Mouse (Mus musculus) right cerebral cortex, postnatal 10 days (tissue): ENCODE results near the gene Tspan7.

Experiments
- DNase-seq, 2 experiments: peaks; one replicate each; pipeline ENCODE4 v3.0.0; 2021; ENCODE audit warnings: low spot score in 2 of 2

The Tspan7 gene

DNA sequence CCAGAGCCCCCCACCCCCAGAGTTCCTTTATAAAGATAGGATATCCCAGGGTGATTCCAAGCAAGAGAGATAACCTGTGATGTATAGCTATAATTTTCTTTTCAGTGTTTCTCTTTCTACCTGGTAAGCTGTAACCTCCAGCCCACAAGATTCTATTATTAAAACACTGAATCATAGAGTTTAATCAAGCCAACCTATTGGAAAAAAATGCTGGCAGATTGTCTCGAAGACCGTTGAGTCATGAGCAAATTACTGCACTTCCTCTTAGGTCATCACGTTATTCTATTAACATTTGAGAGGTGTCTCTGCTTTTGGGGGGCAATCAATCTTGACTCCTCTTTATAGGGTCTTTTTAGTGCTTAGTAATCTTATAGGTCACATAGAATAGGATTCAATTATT, 61.9 kb downstream of the Tspan7 start:
- no peak for DNase-seq

DNA sequence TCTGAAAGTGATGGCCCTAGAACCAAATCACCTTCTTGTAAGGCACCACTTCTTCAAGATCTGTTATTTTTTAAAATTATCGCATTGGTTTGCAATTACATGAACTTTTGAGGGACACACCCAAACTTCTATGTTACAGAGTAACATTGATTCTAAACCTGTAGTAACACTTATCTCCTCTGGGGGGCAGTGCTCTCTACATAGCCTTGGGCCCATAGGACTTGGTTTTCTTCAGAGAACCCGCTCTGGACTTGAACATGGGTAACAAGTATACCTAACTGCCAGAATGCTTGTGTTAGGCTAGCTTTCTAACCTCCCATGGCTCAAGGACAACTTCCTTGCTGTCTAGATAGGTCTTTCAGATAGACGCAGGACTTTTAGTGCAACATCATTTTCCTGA, 64.8 kb downstream of the Tspan7 start:
- DNase-seq = no peak

DNA sequence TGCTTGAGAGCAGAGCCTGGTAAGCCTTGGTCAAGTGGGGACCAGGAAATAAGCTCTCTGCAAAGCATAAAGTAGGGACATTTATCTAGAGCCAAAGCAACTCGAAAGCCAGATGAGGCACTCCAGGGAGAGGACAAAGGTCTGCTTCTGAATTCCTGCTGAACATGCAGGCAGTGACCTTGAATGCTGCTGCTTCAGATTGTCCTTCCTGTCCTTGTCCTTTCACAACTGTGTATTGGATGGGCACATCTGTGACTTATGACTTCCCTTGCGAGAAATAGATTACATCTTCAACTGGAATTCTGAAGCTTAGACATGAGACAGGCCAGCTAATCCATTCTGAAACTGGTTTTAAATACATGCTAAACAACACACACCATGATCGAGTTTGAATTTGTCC, 71.9 kb downstream of the Tspan7 start:
- DNase-seq = no peak

DNA sequence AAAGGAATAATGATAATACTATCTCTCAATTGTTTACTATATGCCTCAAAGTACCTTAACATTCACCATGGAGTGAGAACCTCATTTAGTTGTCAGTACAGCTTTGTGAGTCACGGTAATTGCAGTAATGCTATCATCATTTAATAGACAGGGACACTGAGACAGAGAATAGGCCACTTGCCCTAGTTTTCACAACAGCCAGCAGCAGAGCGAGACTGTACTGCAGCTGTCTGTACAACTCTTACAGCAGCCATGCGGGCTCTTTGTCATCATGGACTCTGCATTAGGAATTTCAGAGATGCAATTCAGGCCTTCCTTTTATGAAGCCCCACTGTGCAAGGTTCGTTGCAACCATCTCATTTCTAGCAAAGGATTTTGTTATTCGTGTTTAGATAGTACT, 72.6 kb downstream of the Tspan7 start:
- DNase-seq = no peak

DNA sequence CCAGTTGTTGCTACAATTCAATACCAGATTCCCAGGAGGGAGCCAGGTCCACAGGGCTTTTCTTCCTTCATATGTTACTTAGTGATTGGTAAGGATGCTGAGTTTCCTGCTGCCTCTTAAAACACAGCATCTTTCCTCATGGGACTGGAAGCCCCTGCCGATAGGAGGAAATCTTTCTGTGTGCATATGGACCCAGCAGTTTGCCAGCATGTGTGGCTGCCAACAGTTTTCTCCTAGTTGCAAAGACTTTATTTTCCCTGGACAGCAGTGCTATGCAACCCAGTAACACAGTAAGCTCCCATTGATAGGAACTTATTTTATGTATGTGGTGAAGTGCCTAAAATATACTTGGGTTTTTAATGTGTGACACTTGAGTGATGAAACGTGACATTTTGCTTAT, 73.7 kb downstream of the Tspan7 start:
- DNase-seq = no peak

DNA sequence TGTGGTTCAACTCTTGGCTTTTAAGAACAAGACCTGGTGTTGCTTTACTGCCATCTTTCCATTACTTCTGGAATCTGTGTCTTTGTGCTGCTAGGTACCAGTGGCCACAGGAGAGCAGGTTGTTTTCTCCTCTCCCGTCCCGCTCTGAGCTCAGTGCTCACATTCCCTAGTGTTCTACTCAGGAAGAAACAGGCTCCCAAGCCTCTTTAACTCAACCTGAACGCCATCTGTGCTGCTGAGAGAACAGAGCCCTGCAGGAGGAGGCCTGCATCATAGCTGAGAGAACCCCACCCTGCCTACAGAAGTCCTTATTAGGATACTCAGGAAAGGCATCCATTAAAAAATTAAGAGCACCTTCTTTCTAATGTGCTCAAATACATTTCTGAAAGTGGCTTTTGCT, 80.9 kb downstream of the Tspan7 start:
- DNase-seq = no peak

DNA sequence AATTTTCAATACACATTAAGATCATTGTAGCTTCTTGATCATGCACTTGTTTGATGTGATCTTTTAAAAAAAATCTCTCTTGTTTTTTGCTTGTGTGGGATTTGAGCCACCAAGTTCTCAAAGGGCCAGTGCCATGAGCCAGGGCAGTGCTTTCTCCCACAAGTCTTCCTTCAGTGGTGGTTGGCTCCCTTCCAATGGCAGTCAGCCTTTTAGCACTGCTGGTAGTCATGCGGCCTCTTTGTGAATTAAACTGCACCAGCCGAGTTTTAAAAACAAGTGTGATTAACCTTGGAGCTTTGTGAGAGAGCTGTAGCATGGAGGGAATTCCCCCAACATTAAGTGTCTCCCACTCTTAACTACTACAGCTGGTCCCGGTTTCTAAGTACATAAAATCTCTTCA, 89.6 kb downstream of the Tspan7 start:
- DNase-seq = peak; percentile 61 to 69

DNA sequence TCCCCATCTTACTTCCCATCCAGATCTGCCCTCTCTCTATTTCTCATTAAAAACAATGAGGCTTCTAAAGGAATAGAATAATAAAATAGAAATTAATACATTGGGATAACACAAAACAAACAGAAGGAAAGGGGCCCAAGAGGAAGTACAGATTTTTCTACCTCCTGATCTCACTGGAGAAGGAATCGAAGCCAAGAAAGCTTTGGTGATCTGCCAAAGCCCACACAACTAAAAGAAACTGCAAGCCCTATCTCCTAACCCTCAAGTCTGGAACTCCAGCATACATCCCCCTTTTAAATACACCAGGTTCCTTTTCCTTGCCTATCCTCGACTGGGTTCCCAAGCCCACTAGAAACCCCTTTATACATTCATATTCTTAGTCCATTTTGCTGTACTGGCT, 90.4 kb downstream of the Tspan7 start:
- peak in 1 of 2 experiments; percentile 36 for DNase-seq

DNA sequence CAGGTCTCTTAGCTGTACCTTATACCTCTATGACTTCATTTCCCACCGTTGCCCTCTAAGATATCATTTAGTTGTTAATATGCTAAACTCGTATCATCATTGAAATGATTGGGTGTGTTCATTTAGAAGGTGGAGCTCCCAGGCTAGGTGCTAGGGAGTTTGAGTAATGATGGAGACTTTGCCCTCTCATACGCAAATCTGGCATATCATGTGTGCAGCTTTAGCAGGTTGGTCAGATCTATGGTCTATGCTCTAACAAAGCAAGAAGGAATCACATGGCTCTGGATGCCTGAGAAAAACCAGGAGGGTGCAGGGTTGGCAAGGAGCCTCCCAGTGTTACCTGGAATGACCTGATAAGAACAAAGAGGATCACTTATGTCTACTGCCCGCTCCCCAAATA, 91.4 kb downstream of the Tspan7 start:
- DNase-seq = no peak

DNA sequence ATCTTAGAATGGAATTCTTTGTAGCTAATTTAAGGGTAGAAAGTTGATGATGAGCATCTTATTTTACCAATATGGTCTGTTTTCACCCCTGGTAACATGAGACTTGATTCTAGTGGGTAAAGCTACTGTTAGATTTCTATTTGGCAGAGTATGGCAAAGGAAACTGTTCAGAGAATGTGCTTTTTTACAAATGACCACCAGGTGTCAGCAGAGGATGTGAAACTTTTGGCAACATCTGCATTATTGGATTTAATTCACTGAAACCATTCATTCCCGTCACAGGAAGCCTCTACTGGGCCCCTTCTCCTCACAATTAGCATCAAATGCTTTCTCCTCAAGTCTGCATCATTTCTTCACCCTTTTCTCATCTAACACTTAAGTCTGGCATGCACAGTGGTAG, 92.4 kb downstream of the Tspan7 start:
- DNase-seq = no peak

DNA sequence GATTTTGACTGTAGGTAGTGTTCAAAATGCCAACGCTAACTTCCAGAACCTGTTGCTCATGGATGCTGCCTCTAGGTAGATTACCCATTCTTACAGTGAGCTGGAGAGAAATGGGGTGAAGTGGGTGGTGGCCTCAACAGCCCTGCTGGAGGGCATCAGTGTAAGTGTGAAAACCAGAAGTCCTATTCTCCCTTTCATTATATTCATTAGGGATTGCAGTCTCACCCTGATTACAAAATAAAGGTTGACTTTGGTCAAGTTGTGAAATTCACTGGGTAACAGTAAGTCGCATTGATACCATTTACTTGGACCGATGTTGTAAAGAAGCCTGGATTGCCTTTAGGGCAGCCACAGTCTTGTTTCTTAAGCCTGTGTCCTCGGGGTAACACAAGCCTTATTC, 97.8 kb downstream of the Tspan7 start:
- DNase-seq = no peak

DNA sequence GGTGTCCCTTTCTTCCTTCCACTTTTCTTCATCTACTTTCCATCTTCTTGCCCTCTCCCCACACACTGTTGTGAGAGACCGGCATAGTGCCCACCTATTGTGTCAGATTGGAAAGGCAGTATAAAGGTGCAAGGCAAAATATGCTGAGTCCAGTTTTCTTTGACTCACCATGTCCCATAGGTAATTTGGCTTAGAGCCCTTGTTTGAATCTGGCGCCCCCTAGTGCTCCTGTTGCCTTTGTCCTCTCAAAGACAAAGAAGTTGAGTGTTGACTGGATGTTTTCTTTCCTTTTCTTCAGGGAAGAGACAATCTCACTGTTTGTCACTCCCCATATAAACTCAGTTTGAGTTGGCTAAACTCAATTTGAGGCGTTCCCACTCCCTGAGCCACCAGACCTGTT, 107.3 kb downstream of the Tspan7 start:
- no peak for DNase-seq

DNA sequence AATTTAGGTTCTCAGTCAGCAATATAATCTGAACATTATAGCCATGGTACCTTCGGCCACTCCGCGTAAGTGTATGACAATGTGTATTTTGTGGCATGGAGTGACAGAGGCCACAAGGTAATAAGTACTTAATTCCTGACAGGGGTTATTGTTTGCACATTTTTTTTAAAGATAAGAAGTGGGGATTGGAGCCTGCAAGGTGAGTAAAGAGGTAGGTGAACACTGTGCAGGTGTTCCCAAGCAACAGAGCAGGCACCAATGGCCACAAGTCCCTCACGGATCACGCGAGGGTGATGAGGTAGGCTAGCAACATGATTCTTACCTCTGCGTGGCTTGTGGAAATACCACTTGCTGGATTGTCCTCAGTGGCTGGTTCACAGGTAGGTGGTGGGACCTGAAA, 108.6 kb downstream of the Tspan7 start:
- DNase-seq = no peak

DNA sequence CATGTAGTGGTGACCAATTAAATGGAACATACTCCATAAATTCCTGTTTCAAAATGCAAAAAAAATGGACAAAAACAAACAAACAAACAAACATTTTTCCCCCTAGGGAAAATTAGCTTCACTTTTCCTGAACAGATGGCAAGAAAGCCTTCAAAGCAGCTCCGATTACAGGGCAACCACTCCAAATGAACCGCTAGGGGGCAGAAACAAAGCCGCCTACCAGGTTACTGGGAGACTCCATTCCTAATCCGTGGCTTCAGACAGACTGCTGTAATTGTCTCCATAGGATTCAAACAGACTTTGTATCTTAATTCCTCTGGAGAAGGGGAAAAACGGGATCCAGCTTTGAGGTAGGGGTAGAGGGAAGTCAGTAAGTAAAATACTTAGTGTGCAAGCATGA, 132.2 kb downstream of the Tspan7 start:
- peak in 1 of 2 experiments; percentile 32 for DNase-seq

DNA sequence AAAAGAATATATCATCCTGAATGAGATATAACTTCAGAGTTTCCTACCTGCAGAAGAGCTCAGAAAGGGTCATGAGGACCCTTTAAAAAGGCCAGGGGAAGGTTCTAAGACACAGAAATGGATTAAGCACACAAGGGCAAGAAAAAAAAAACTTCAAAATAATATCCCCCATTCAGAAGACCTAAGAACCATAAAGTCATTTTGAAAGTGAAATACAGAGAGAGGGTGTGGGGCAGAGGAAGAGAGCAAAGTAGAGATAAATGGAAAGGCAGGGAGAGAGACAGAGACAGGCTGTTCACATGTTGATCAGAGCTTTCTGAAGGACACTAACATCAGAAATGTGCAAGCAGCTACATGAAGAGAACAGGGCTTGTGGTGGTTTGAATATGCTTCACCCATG, 156.1 kb downstream of the Tspan7 start:
- DNase-seq = no peak
